Mouse (Mus musculus) liver, embryonic 11.5 days (tissue): ENCODE results near the gene Akt2. TPM values are rescaled to one million over a fixed set of nuclear protein-coding genes. Genes with fewer than 3 reads are reported as not detected.

Experiments
- ATAC-seq: fragments of 200-750 bp; cut with Nextera tagmentation; replicated peaks from 2 replicates; pipeline ENCODE4 v1.8.0; 2017; ENCODE audit warnings: moderate number of reproducible peaks, mild to moderate bottlenecking, moderate TSS enrichment, moderate library complexity; ENCODE audit not compliant: low FRiP score
- DNase-seq: peaks from one replicate; pipeline ENCODE4 v3.0.0-alpha.2; 2017; ENCODE audit warnings: low spot score
- H3K27ac ChIP-seq: fragments of 300-500 bp; sonication (generic); 2 replicates; pipeline ENCODE4 v1.5.1; 2014; ENCODE audit warnings: mild to moderate bottlenecking, low read depth, low read length, control low read depth
- H3K27me3 ChIP-seq: fragments of 300-500 bp; sonication (generic); replicated peaks from 2 replicates; pipeline ENCODE4 v1.6.1; 2014; ENCODE audit warnings: low read length, mixed read lengths; ENCODE audit not compliant: control insufficient read depth, insufficient read depth
- H3K36me3 ChIP-seq: fragments of 300-500 bp; sonication (generic); 2 replicates; pipeline ENCODE4 v1.6.1; 2014; ENCODE audit warnings: mild to moderate bottlenecking, low read length, moderate library complexity, mixed read lengths; ENCODE audit not compliant: control insufficient read depth, insufficient read depth
- H3K4me1 ChIP-seq: fragments of 300-500 bp; sonication (generic); replicated peaks from 2 replicates; pipeline ENCODE4 v1.6.1; 2014; ENCODE audit warnings: low read length, mixed read lengths; ENCODE audit not compliant: control insufficient read depth, insufficient read depth
- H3K4me2 ChIP-seq: fragments of 300-500 bp; sonication (generic); 2 replicates; pipeline ENCODE4 v1.6.1; 2014; ENCODE audit warnings: mild to moderate bottlenecking, control low read depth, moderate library complexity
- H3K4me3 ChIP-seq: fragments of 300-500 bp; sonication (generic); 2 replicates; pipeline ENCODE4 v1.5.1; 2014; ENCODE audit warnings: low read depth, low read length, control low read depth
- H3K9ac ChIP-seq: fragments of 300-500 bp; sonication (generic); 2 replicates; pipeline ENCODE4 v1.6.1; 2014; ENCODE audit warnings: low read depth, low read length, control low read depth
- H3K9me3 ChIP-seq: fragments of 300-500 bp; sonication (generic); 2 replicates; pipeline ENCODE4 v1.6.1; 2016; ENCODE audit warnings: low read length, inconsistent platforms, mixed read lengths; ENCODE audit not compliant: control insufficient read depth
- WGBS: fragments of 180-500 bp; shearing (Covaris S2); extraction: QIAGEN DNeasy Blood & Tissue Kit; methylation state at CpG from one replicate; pipeline ENCODE4 v1.1.7; 2014; 5-methylcytosine and 5-hydroxymethylcytosine counted together
- polyA plus RNA-seq: library from polyadenylated mRNA; unstranded; fragments of >200 nt; fragmentation: Nextera tagmentation; extraction: Ambion mirVana; gene quantifications from 2 replicates; pipeline ENCODE4 v1.2.1, GENCODE M21; 2014

Gene Akt2
- polyA plus RNA-seq: 68.4 and 70.1 TPM in 2 replicates

GRCm38 (mm10) chr7:27591266-27592216 is at the start of gene Akt2:
TSS of gene Akt2 (plus strand) at chr7:27591552.
- Histone ChIP-seq H3K27ac (peak within 1 kb of the TSS; percentile 100), H3K4me3 (peak within 1 kb of the TSS; percentile 85), H3K4me1 (peaks cover 39% of the 10 kb centered on the region), H3K36me3 (peaks cover 7% of the 10 kb centered on the region), H3K9ac (peak within 1 kb of the TSS; percentile 92), H3K4me2 (peak within 1 kb of the TSS; percentile 92), H3K9me3 (no peaks in the 10 kb centered on the region), H3K27me3 (no peaks in the 10 kb centered on the region)
- DNase-seq: peak; percentile 89
- WGBS: under 1% methylated on average over 55 of the region's 71 CpGs
- ATAC-seq: peak; percentile 83

GRCm38 (mm10) chr7:27541922-27542321 is 49.4 kb upstream of the Akt2 start:
- no peak for DNase-seq
- Histone ChIP-seq H3K4me3 (peak overlapping the region; percentile 55), H3K9me3 (no peaks in the 10 kb centered on the region), H3K4me2 (peak overlapping the region; percentile 93), H3K27ac (no peak overlapping the region), H3K4me1 (peaks cover 47% of the 10 kb centered on the region), H3K9ac (peak overlapping the region; percentile 74), H3K27me3 (no peaks in the 10 kb centered on the region), H3K36me3 (no peaks in the 10 kb centered on the region)
- ATAC-seq: no peak
- 50% methylated on average over 5 of the region's 5 CpGs for WGBS

GRCm38 (mm10) chr7:27542392-27543033 is 48.8 kb upstream of the Akt2 start:
- 3% methylated on average over 30 of the region's 30 CpGs for WGBS
- H3K4me2 ChIP-seq: peak overlapping the region; percentile 93
- peak overlapping the region; percentile 55 for H3K4me3 ChIP-seq
- ATAC-seq (peak; percentile 82), DNase-seq (peak; percentile 81)
- no peaks in the 10 kb centered on the region for H3K9me3 ChIP-seq
- H3K9ac ChIP-seq: peak overlapping the region; percentile 74
- H3K4me1 ChIP-seq: peaks cover 44% of the 10 kb centered on the region
- H3K36me3 ChIP-seq: no peaks in the 10 kb centered on the region
- no peak overlapping the region for H3K27ac ChIP-seq
- H3K27me3 ChIP-seq: no peaks in the 10 kb centered on the region

DNA sequence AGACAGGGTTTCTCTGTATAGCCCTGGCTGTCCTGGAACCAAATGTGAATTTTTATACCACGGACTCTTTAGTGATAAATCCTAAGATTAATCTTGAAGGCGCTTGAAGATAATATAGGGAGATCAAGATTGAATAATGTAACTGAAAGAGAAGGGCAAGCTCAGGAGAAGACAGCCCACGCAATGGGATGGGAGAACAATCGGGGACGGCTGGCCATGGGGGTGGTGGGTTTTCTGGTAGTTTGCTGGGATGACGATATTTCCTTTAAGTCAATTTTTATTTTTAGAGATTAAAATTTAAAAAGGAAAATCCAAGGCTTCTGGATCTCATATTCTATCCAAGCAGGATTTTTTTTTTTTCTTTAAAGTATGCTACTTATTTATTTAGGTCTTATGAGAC is 48.3 kb upstream of the Akt2 start:
- H3K27ac ChIP-seq: no peak overlapping the region
- H3K4me2 ChIP-seq: peak overlapping the region; percentile 93
- H3K36me3 ChIP-seq: no peaks in the 10 kb centered on the region
- H3K4me3 ChIP-seq: peak overlapping the region; percentile 55
- peak overlapping the region; percentile 74 for H3K9ac ChIP-seq
- WGBS: 48% methylated on average over 6 of the region's 6 CpGs
- no peak for DNase-seq
- no peaks in the 10 kb centered on the region for H3K9me3 ChIP-seq
- H3K4me1 ChIP-seq: peaks cover 41% of the 10 kb centered on the region
- H3K27me3 ChIP-seq: no peaks in the 10 kb centered on the region
- ATAC-seq: 0 out of 2 replicates have a peak, but pooled peaks have one; percentile 1

GRCm38 (mm10) chr7:27543851-27544250 is 47.5 kb upstream of the Akt2 start:
- Histone ChIP-seq H3K27me3 (no peaks in the 10 kb centered on the region), H3K9me3 (no peaks in the 10 kb centered on the region)

DNA sequence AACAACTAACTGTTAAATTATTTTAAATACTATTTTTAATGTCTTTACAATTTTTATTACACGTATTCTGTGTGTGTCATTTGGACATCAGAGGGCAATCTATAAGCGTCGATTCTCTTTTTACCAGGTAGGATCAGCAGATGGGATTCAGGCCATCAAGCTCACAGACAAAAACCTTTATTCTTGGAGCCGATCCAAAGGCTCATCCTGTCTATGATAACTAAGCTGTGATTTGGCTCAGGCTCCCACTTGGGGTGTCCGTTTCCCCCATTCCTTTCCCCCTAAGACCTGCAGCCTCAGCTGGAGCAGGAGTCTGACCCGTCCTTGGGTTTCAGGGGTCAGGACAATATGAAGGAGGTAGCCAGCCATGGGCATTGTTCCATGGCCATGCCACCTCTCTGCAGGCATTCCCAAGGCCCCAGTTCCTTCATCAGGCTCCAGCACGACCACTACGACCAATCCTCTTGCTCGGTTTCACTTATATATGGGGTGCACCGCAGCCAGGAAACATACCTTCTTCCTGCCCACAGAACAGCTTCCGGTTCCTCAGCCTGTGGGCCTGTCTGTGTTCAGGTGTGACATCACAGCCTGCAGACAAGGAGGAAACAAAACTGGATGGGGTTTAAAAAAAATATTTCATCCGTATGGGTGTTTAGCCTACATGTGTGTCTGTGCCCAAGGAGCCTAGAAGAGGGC is 46.5 kb upstream of the Akt2 start:
- ATAC-seq (no peak), DNase-seq (no peak)
- 74% methylated on average over 12 of the region's 12 CpGs for WGBS
- Histone ChIP-seq H3K27me3 (no peaks in the 10 kb centered on the region), H3K36me3 (no peaks in the 10 kb centered on the region), H3K4me1 (peaks cover 26% of the 10 kb centered on the region), H3K4me2 (no peak overlapping the region), H3K9ac (no peak overlapping the region), H3K4me3 (no peak overlapping the region), H3K27ac (no peak overlapping the region), H3K9me3 (no peaks in the 10 kb centered on the region)

More at GRCm38 (mm10) chr7:27543851-27544250, 47.5 kb upstream of the Akt2 start:
- Histone ChIP-seq H3K4me3 (no peak overlapping the region), H3K36me3 (no peaks in the 10 kb centered on the region), H3K27ac (no peak overlapping the region), H3K4me2 (no peak overlapping the region), H3K4me1 (peaks cover 35% of the 10 kb centered on the region), H3K9ac (no peak overlapping the region)
- DNase-seq: no peak
- ATAC-seq: no peak
- 84% methylated on average over 4 of the region's 4 CpGs for WGBS

DNA sequence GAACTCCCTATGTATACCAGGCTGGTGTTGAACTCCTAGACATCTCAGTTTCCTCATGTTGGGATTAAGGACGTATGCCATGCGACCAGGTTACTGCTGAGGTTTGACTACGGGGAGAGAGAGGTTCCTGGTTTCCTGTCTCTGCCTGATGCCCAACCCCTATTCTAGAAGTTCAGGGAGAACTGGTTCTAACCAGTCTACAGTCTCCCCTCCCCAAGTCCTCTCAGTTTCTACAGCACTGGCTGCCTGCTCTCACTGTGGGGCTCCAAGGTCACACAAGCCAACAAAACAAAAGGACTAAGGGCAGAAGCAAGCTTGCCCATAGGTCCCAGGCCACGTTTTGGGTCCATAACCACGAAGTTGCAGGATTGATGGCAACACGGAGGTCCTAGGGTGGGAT is 41.8 kb upstream of the Akt2 start:
- Histone ChIP-seq H3K4me3 (no peak overlapping the region), H3K27ac (no peak overlapping the region), H3K36me3 (no peaks in the 10 kb centered on the region), H3K9ac (no peak overlapping the region), H3K27me3 (no peaks in the 10 kb centered on the region), H3K4me2 (no peak overlapping the region), H3K9me3 (no peaks in the 10 kb centered on the region), H3K4me1 (peaks cover 10% of the 10 kb centered on the region)
- DNase-seq: no peak
- WGBS: 55% methylated on average over 6 of the region's 6 CpGs
- ATAC-seq: no peak

DNA sequence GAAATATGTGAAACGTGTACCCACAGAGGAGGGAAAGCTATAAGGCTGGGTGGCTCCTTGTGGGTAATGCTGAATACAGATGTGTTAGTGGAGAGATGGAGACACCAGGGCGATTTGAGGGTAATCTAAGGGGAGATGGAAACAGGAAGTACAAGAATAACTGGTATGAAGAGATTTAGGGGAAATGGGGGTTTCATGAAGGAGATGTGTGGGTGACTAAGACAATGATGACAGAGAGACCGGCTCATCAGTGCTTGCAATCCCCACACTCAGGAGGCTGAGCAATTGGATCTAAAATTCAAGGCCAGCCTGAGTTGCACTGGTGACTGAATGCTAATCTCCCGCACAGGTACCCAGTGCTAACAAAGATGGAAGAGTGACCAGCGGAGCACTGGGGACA is 39.3 kb upstream of the Akt2 start:
- DNase-seq: no peak
- peaks cover 10% of the 10 kb centered on the region for H3K4me1 ChIP-seq
- peaks cover 6% of the 10 kb centered on the region; the same call in 1 of the 2 replicates for H3K36me3 ChIP-seq
- H3K4me2 ChIP-seq: peak overlapping the region; percentile 72
- no peak overlapping the region; the same call in 1 of the 2 replicates for H3K27ac ChIP-seq
- WGBS: 62% methylated on average over 5 of the region's 5 CpGs
- no peak for ATAC-seq
- peak overlapping the region; percentile 71 for H3K4me3 ChIP-seq
- H3K9ac ChIP-seq: peak overlapping the region; percentile 71
- H3K9me3 ChIP-seq: no peaks in the 10 kb centered on the region
- no peaks in the 10 kb centered on the region for H3K27me3 ChIP-seq
